Mouse (Mus musculus) small intestine, adult 2 months (tissue): ENCODE data around the gene Cacna1c.

Source experiments
- CTCF ChIP-seq: fragments of 200-500 bp; IDR thresholded peaks from 2 replicates; pipeline ENCODE4 v1.5.1; 2012; ENCODE audit warnings: low read depth, mild to moderate bottlenecking, control low read depth, inconsistent platforms, low read length, moderate library complexity, mixed read lengths; ENCODE audit not compliant: insufficient replicate concordance, insufficient read length; ENCODE audit errors: extremely low read depth
- POLR2A ChIP-seq: fragments of 200-500 bp; IDR thresholded peaks from 2 replicates; pipeline ENCODE4 v1.6.1; 2012; ENCODE audit warnings: low read depth, mild to moderate bottlenecking, control low read depth, inconsistent platforms, low read length, moderate library complexity

DNA sequence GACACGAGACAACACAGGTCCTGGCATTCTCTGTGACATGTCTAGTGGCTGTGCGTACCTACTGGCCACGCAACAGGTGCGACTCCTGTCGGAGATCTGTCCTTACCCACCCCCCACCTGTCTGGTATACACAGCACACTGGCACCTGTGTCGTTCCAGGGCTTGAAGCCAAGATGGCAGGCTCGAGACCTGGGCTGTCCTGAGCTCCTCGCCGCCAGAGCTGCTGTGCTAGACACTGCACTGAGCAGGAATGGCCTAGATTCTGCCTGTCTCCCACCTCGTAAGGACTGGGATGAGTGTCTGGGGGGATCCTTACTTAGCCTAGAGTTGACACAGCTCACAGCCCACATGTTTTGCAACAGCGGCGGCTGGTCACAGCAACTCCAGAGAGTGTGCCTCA lies 29.0 kb upstream of the Cacna1c start:
- TF ChIP-seq CTCF: no peak
- TF ChIP-seq POLR2A: no peak
